Mouse (Mus musculus): Measurements from ENCODE around the gene Cmtr2.

GRCm38 (mm10) chr8:110196678-110197077, 18.8 kb upstream of the Cmtr2 start:
- no peak for TF ChIP-seq CTCF (IDR thresholded peaks at IDR 0.05; ENCODE audit: low read depth)
- TF ChIP-seq EP300 (IDR thresholded peaks at IDR 0.05; ENCODE audit: low read depth): no peak
